8 mouse cellular contexts compared by ENCODE assay signal in the genomic region with DNA sequence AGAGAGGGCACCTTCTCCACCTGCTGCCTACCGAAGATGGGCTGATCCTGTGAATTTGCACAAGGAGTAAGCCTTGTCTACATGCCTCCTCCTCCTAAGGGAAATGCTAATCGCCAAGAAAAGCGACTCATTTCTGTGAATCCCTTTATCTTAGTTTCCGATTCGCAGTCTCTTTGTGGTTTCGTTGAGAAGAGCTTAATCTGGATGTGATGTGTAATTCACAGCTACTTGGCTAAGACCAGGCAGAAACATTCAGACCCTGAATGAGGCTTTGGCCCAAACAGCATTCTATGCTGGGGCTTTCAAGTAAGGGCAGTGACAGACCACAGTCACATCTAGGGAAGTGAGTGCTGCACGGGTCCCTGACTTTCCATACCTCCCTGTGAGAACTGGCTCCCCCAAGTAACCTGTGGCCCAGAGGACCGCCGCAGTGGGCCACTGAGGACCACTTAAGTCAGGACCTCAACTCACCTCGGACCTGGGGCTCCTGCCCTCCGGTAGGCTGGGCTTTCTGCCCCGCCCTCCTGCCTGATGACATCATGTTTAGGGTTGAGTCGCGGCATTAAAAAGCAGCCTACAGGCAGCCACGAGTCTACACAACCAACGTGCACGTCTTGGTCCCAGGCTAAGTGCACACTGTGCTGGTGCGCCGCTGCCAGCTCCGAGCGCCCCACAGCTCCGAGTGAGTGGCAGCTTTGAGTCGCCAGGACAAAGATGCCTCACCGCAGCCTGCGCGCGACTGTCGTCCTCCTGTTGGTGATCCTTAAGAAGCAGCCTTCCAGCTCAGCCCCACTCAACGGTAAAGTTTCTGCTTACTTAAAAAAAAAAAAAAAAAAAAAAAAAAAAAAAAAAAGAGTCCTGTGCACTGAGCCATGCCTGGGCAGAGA. TPM values are rescaled to one million over a fixed set of nuclear protein-coding genes. Genes with fewer than 3 reads are reported as not detected.
A peak's percentile ranks its signal among the peaks of the same experiment; 100 is the strongest.
DNase-seq lines count a peak whose midpoint lies in the region; ATAC-seq and TF ChIP-seq lines count a peak whose summit lies in the region.

Gene Car12 (plus strand): TSS at position 552 of the 887 bp plus-strand sequence.

- peaks cover 19% of the 10 kb centered on the region; the same call in 1 of the 2 replicates for H3K4me1 ChIP-seq in kidney, postnatal 0 days (replicated peaks; ENCODE audit: insufficient read depth, low read length)

- no peak for TF ChIP-seq CTCF in kidney, postnatal 0 days (IDR thresholded peaks at IDR 0.05; ENCODE audit: low read depth)

- no peaks in the 10 kb centered on the region for H3K36me3 ChIP-seq in kidney, postnatal 0 days (ENCODE audit: insufficient read depth, low read length)

- peak; percentile 86 for ATAC-seq in kidney, postnatal 0 days (replicated peaks; ENCODE audit: low FRiP score, low read depth)

- no peaks in the 10 kb centered on the region for H3K27me3 ChIP-seq in kidney, postnatal 0 days (ENCODE audit: insufficient read depth, low read length)

- peak within 1 kb of the TSS; percentile 57 for H3K27ac ChIP-seq in kidney, postnatal 0 days

- H3K4me3 ChIP-seq in kidney, postnatal 0 days (replicated peaks; ENCODE audit: low read depth, low read length): peak within 1 kb of the TSS; percentile 43

- peak; percentile 20 for DNase-seq in ovary, postnatal 36 days (ENCODE audit: low spot score)
- DNase-seq in ovary, postnatal 14 days (ENCODE audit: low spot score): no peak
- DNase-seq in c-Kit-positive CD71-positive TER-119-positive erythroid progenitor cells, embryonic 14.5 days (ENCODE audit: low spot score): peak; percentile 44
- no peak for DNase-seq in gonadal fat pad, adult 2 months (ENCODE audit: low read depth)
- peak; percentile 58 for DNase-seq in kidney, postnatal 0 days (ENCODE audit: low spot score)
- peak; percentile 21 for DNase-seq in lung, postnatal 10 days
- DNase-seq in retina, postnatal 1 day: peak; percentile 66
- DNase-seq in ovary, postnatal 10 days (ENCODE audit: low spot score): no peak

- peak within 1 kb of the TSS; percentile 75 for H3K4me2 ChIP-seq in kidney, postnatal 0 days (ENCODE audit: low read length)

- 15% methylated on average over 29 of the region's 29 CpGs for WGBS in kidney, postnatal 0 days

- H3K9me3 ChIP-seq in kidney, postnatal 0 days (replicated peaks; ENCODE audit: low read length): no peaks in the 10 kb centered on the region

- peak within 1 kb of the TSS; percentile 50 for H3K9ac ChIP-seq in kidney, postnatal 0 days (ENCODE audit: low read depth, low read length)

RNA-seq across cellular contexts. Expression of gene Car12, which starts in this region (rescaled TPM):
- 20.6 and 31.6 TPM in 2 replicates for polyA plus RNA-seq in gonadal fat pad, adult 2 months (2012; rRNA removed)
- polyA plus RNA-seq in kidney, postnatal 0 days (2015; fragmentation: Nextera tagmentation; extraction: Ambion mirVana): 52.5 and 60.2 TPM in 2 replicates

Comparison
In these comparisons a context has a peak if more than half of its experiments do, and no peak if none do; other contexts are left out.
1. DNase-seq: peak in ovary, postnatal 36 days (single experiment), c-Kit-positive CD71-positive TER-119-positive erythroid progenitor cells, embryonic 14.5 days (single experiment), kidney, postnatal 0 days (single experiment), lung, postnatal 10 days (single experiment) and retina, postnatal 1 day (single experiment); none in ovary, postnatal 14 days (single experiment), gonadal fat pad, adult 2 months (single experiment) and ovary, postnatal 10 days (single experiment).